Mouse (Mus musculus) thymus, postnatal 36 days (tissue): ENCODE results near the gene Cdc14a.
"Not testable (repeated sequence)": the region's sequence is repeated elsewhere in the genome, so short reads cannot be mapped to it uniquely, and the experiment has no call there.

ENCODE experiments used
- DNase-seq, 2 experiments: peaks; one replicate each; pipeline ENCODE4 v3.0.0; 2022; ENCODE audit warnings: mixed read lengths in 2 of 2

Gene Cdc14a

GRCm38 (mm10) chr3:116366125-116366524 is 57.7 kb downstream of the Cdc14a start:
- no peak for DNase-seq

- DNase-seq: no peak
Measured at GRCm38 (mm10) chr3:116361906-116362305, 61.9 kb downstream of the Cdc14a start.

- DNase-seq: no peak
Measured at GRCm38 (mm10) chr3:116361101-116361500, 62.7 kb downstream of the Cdc14a start.

GRCm38 (mm10) chr3:116357866-116358265 is 66.0 kb downstream of the Cdc14a start:
- no peak for DNase-seq

GRCm38 (mm10) chr3:116357180-116357579 is 66.7 kb downstream of the Cdc14a start:
- DNase-seq: no peak

GRCm38 (mm10) chr3:116355026-116355788 is 68.6 kb downstream of the Cdc14a start:
- DNase-seq: no peak

GRCm38 (mm10) chr3:116352486-116352885 is 71.3 kb downstream of the Cdc14a start:
- no peak for DNase-seq

GRCm38 (mm10) chr3:116350389-116350967 is 73.4 kb downstream of the Cdc14a start:
- DNase-seq: no peak

GRCm38 (mm10) chr3:116347571-116347970 is 76.3 kb downstream of the Cdc14a start:
- DNase-seq: not testable (repeated sequence)

- DNase-seq: no peak
Measured at GRCm38 (mm10) chr3:116345245-116345644, 78.6 kb downstream of the Cdc14a start.

- no peak for DNase-seq
Measured at GRCm38 (mm10) chr3:116342251-116342650, 81.6 kb downstream of the Cdc14a start.

GRCm38 (mm10) chr3:116340950-116341624 is 82.7 kb downstream of the Cdc14a start:
- DNase-seq: peak; percentile 58 to 60

GRCm38 (mm10) chr3:116340281-116340680 is 83.6 kb downstream of the Cdc14a start:
- no peak for DNase-seq

GRCm38 (mm10) chr3:116338616-116339015 is 85.2 kb downstream of the Cdc14a start:
- no peak for DNase-seq

- no peak for DNase-seq
Measured at GRCm38 (mm10) chr3:116337840-116338239, 86.0 kb downstream of the Cdc14a start.

- DNase-seq: no peak
Measured at GRCm38 (mm10) chr3:116335036-116335435, 88.8 kb downstream of the Cdc14a start.

- DNase-seq: no peak
Measured at GRCm38 (mm10) chr3:116333711-116334110, 90.1 kb downstream of the Cdc14a start.

- peak; percentile 21 to 29 for DNase-seq
Measured at GRCm38 (mm10) chr3:116333229-116333628, 90.6 kb downstream of the Cdc14a start.

- peak; percentile 18 to 25 for DNase-seq
Measured at GRCm38 (mm10) chr3:116331811-116332464, 91.9 kb downstream of the Cdc14a start.

- DNase-seq: no peak
Measured at GRCm38 (mm10) chr3:116329976-116330375, 93.9 kb downstream of the Cdc14a start.

- DNase-seq: no peak
Measured at GRCm38 (mm10) chr3:116329023-116329762, 94.6 kb downstream of the Cdc14a start.

GRCm38 (mm10) chr3:116327616-116328004 is 96.2 kb downstream of the Cdc14a start:
- no peak for DNase-seq
